Mouse (Mus musculus): Measurements from ENCODE around the gene Rps27rt.

DNA sequence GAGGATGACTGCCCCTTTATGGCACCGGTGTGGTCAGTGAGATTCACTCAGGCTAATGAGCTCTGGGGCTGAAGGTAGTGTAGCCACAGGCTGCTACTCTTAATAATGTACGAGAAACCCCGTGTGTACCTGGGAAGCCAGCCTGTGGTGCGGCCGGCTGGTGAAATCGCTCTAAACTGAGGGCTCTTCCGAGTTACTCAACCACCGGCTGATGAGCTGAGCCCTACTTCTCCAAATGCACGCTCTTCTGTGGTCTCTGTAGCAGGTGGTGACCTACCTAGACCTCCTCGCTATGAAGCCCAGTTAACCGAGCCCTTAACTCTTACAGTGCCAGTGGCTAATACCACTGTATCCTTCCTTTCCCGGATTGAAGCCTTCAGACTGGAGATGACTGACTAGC is 29.8 kb upstream of the Rps27rt start:
- no peak for TF ChIP-seq POLR2A (IDR thresholded peaks at IDR 0.05; ENCODE audit: borderline replicate concordance, insufficient read depth, low read length)
- TF ChIP-seq CTCF (IDR thresholded peaks at IDR 0.05; ENCODE audit: borderline replicate concordance, insufficient read depth, low read depth, low read length), result no peak
